Mouse (Mus musculus): ENCODE measurements at regions not wholly inside any gene's neighbourhood (a gene's known extent, or its start where the extent isn't known, plus 50 kb on each side); places are given as distances from the start of the nearest gene placed in this dataset.

GRCm38 (mm10) chr1:193466306-193466705, 96.2 kb upstream of the Camk1g start:
- no peak overlapping the region for H3K4me2 ChIP-seq (ENCODE audit: low read length)
- no peak overlapping the region for H3K27ac ChIP-seq (ENCODE audit: low read depth)
- no peak overlapping the region for H3K4me3 ChIP-seq (ENCODE audit: low read depth, low read length)
- no peak for ATAC-seq (replicated peaks; ENCODE audit: low FRiP score, low TSS enrichment, low read depth)
- no peaks in the 10 kb centered on the region for H3K4me1 ChIP-seq (replicated peaks; ENCODE audit: control insufficient read depth, insufficient read depth, low read length)
- no peak overlapping the region for H3K9ac ChIP-seq (ENCODE audit: low read length)
- H3K9me3 ChIP-seq (ENCODE audit: control insufficient read depth, low read length): peaks cover 3% of the 10 kb centered on the region; the same call in 1 of the 2 replicates
- no peak for DNase-seq (ENCODE audit: low spot score)
- no peaks in the 10 kb centered on the region for H3K36me3 ChIP-seq (ENCODE audit: control insufficient read depth, insufficient read depth, low read length)
- H3K27me3 ChIP-seq (replicated peaks; ENCODE audit: control insufficient read depth, insufficient read depth, low read length): no peaks in the 10 kb centered on the region

GRCm38 (mm10) chr1:193459735-193460134, 89.6 kb upstream of the Camk1g start:
- Histone ChIP-seq H3K9me3 (ENCODE audit: control insufficient read depth, low read length) (no peaks in the 10 kb centered on the region), H3K36me3 (ENCODE audit: control insufficient read depth, insufficient read depth, low read length) (no peaks in the 10 kb centered on the region), H3K9ac (ENCODE audit: low read length) (no peak overlapping the region), H3K4me3 (ENCODE audit: low read depth, low read length) (no peak overlapping the region), H3K4me1 (replicated peaks; ENCODE audit: control insufficient read depth, insufficient read depth, low read length) (no peaks in the 10 kb centered on the region), H3K4me2 (ENCODE audit: low read length) (no peak overlapping the region), H3K27me3 (replicated peaks; ENCODE audit: control insufficient read depth, insufficient read depth, low read length) (no peaks in the 10 kb centered on the region), H3K27ac (ENCODE audit: low read depth) (no peak overlapping the region)
- whole genome bisulfite sequencing: 75% methylated on average over 5 of the region's 5 CpGs
- DNase-seq (ENCODE audit: low spot score) (no peak), ATAC-seq (replicated peaks; ENCODE audit: low FRiP score, low TSS enrichment, low read depth) (no peak)

GRCm38 (mm10) chr1:193457908-193458307, 87.8 kb upstream of the Camk1g start:
- Histone ChIP-seq H3K27me3 (replicated peaks; ENCODE audit: control insufficient read depth, insufficient read depth, low read length) (no peaks in the 10 kb centered on the region), H3K36me3 (ENCODE audit: control insufficient read depth, insufficient read depth, low read length) (no peaks in the 10 kb centered on the region), H3K4me3 (ENCODE audit: low read depth, low read length) (no peak overlapping the region), H3K4me1 (replicated peaks; ENCODE audit: control insufficient read depth, insufficient read depth, low read length) (peaks cover 4% of the 10 kb centered on the region; the same call in 1 of the 2 replicates), H3K27ac (ENCODE audit: low read depth) (no peak overlapping the region), H3K9me3 (ENCODE audit: control insufficient read depth, low read length) (no peaks in the 10 kb centered on the region), H3K9ac (ENCODE audit: low read length) (no peak overlapping the region), H3K4me2 (ENCODE audit: low read length) (no peak overlapping the region)
- DNase-seq (ENCODE audit: low spot score) (no peak), ATAC-seq (replicated peaks; ENCODE audit: low FRiP score, low TSS enrichment, low read depth) (no peak)
- 69% methylated on average over 2 of the region's 2 CpGs for WGBS

GRCm38 (mm10) chr1:193453654-193454053, 83.6 kb upstream of the Camk1g start:
- ATAC-seq (replicated peaks; ENCODE audit: low FRiP score, low TSS enrichment, low read depth): no peak
- peaks cover 12% of the 10 kb centered on the region; the same call in 1 of the 2 replicates for H3K4me1 ChIP-seq (replicated peaks; ENCODE audit: control insufficient read depth, insufficient read depth, low read length)

GRCm38 (mm10) chr1:193451471-193452135, 81.5 kb upstream of the Camk1g start:
- H3K4me3 ChIP-seq (ENCODE audit: low read depth, low read length): no peak overlapping the region
- ATAC-seq (replicated peaks; ENCODE audit: low FRiP score, low TSS enrichment, low read depth) (no peak), DNase-seq (ENCODE audit: low spot score) (no peak)

More at GRCm38 (mm10) chr1:193453654-193454053, 83.6 kb upstream of the Camk1g start:
- no peak for DNase-seq (ENCODE audit: low spot score)
- Histone ChIP-seq H3K36me3 (ENCODE audit: control insufficient read depth, insufficient read depth, low read length) (no peaks in the 10 kb centered on the region), H3K4me3 (ENCODE audit: low read depth, low read length) (no peak overlapping the region), H3K9ac (ENCODE audit: low read length) (no peak overlapping the region), H3K9me3 (ENCODE audit: control insufficient read depth, low read length) (no peaks in the 10 kb centered on the region), H3K4me2 (ENCODE audit: low read length) (no peak overlapping the region), H3K27ac (ENCODE audit: low read depth) (no peak overlapping the region), H3K27me3 (replicated peaks; ENCODE audit: control insufficient read depth, insufficient read depth, low read length) (no peaks in the 10 kb centered on the region)
- WGBS: 39% methylated on average over 2 of the region's 2 CpGs

GRCm38 (mm10) chr1:193450814-193451213, 80.7 kb upstream of the Camk1g start:
- no peaks in the 10 kb centered on the region for H3K9me3 ChIP-seq (ENCODE audit: control insufficient read depth, low read length)
- no peaks in the 10 kb centered on the region for H3K27me3 ChIP-seq (replicated peaks; ENCODE audit: control insufficient read depth, insufficient read depth, low read length)
- H3K4me1 ChIP-seq (replicated peaks; ENCODE audit: control insufficient read depth, insufficient read depth, low read length): peaks cover 12% of the 10 kb centered on the region; the same call in 1 of the 2 replicates
- no peaks in the 10 kb centered on the region for H3K36me3 ChIP-seq (ENCODE audit: control insufficient read depth, insufficient read depth, low read length)
- no peak overlapping the region for H3K9ac ChIP-seq (ENCODE audit: low read length)
- no peak overlapping the region for H3K4me2 ChIP-seq (ENCODE audit: low read length)
- no peak overlapping the region for H3K27ac ChIP-seq (ENCODE audit: low read depth)
- H3K4me3 ChIP-seq (ENCODE audit: low read depth, low read length): no peak overlapping the region
- ATAC-seq (replicated peaks; ENCODE audit: low FRiP score, low TSS enrichment, low read depth): no peak
- WGBS: 46% methylated on average over 3 of the region's 3 CpGs
- DNase-seq (ENCODE audit: low spot score): no peak

More at GRCm38 (mm10) chr1:193451471-193452135, 81.5 kb upstream of the Camk1g start:
- no peaks in the 10 kb centered on the region for H3K27me3 ChIP-seq (replicated peaks; ENCODE audit: control insufficient read depth, insufficient read depth, low read length)
- peaks cover 12% of the 10 kb centered on the region; the same call in 1 of the 2 replicates for H3K4me1 ChIP-seq (replicated peaks; ENCODE audit: control insufficient read depth, insufficient read depth, low read length)
- WGBS: 68% methylated on average over 4 of the region's 4 CpGs
- H3K9me3 ChIP-seq (ENCODE audit: control insufficient read depth, low read length): no peaks in the 10 kb centered on the region
- no peak overlapping the region for H3K9ac ChIP-seq (ENCODE audit: low read length)
- no peak overlapping the region for H3K27ac ChIP-seq (ENCODE audit: low read depth)
- no peak overlapping the region for H3K4me2 ChIP-seq (ENCODE audit: low read length)
- no peaks in the 10 kb centered on the region for H3K36me3 ChIP-seq (ENCODE audit: control insufficient read depth, insufficient read depth, low read length)

- Histone ChIP-seq H3K9ac (ENCODE audit: low read length) (no peak overlapping the region), H3K9me3 (ENCODE audit: control insufficient read depth, low read length) (no peaks in the 10 kb centered on the region), H3K27me3 (replicated peaks; ENCODE audit: control insufficient read depth, insufficient read depth, low read length) (no peaks in the 10 kb centered on the region), H3K36me3 (ENCODE audit: control insufficient read depth, insufficient read depth, low read length) (no peaks in the 10 kb centered on the region), H3K4me1 (replicated peaks; ENCODE audit: control insufficient read depth, insufficient read depth, low read length) (peaks cover 12% of the 10 kb centered on the region; the same call in 1 of the 2 replicates), H3K4me2 (ENCODE audit: low read length) (no peak overlapping the region), H3K4me3 (ENCODE audit: low read depth, low read length) (no peak overlapping the region), H3K27ac (ENCODE audit: low read depth) (peak overlapping the region; percentile 35; the same call in 1 of the 2 replicates)
- DNase-seq (ENCODE audit: low spot score) (no peak), ATAC-seq (replicated peaks; ENCODE audit: low FRiP score, low TSS enrichment, low read depth) (no peak)
- 63% methylated on average over 6 of the region's 6 CpGs for WGBS
Measured at GRCm38 (mm10) chr1:193450201-193450600, 80.1 kb upstream of the Camk1g start.

GRCm38 (mm10) chr1:193449394-193450103, 79.5 kb upstream of the Camk1g start:
- Histone ChIP-seq H3K4me3 (ENCODE audit: low read depth, low read length) (no peak overlapping the region), H3K4me2 (ENCODE audit: low read length) (no peak overlapping the region), H3K27ac (ENCODE audit: low read depth) (peak overlapping the region; percentile 39; the same call in 1 of the 2 replicates), H3K4me1 (replicated peaks; ENCODE audit: control insufficient read depth, insufficient read depth, low read length) (peaks cover 12% of the 10 kb centered on the region; the same call in 1 of the 2 replicates), H3K27me3 (replicated peaks; ENCODE audit: control insufficient read depth, insufficient read depth, low read length) (no peaks in the 10 kb centered on the region), H3K36me3 (ENCODE audit: control insufficient read depth, insufficient read depth, low read length) (no peaks in the 10 kb centered on the region), H3K9me3 (ENCODE audit: control insufficient read depth, low read length) (no peaks in the 10 kb centered on the region), H3K9ac (ENCODE audit: low read length) (no peak overlapping the region)
- 10% methylated on average over 7 of the region's 7 CpGs for WGBS
- ATAC-seq (replicated peaks; ENCODE audit: low FRiP score, low TSS enrichment, low read depth): peak; percentile 38
- peak; percentile 80 for DNase-seq (ENCODE audit: low spot score)
